Mouse (Mus musculus): ENCODE measurements at regions not wholly inside any gene's neighbourhood (a gene's known extent, or its start where the extent isn't known, plus 50 kb on each side); places are given as distances from the start of the nearest gene placed in this dataset.

- intact Hi-C loops (cut with DNase I): no loop called here
- no peak for DNase-seq (ENCODE audit: low spot score in 2 of 2)
These were observed 60.0 kb upstream of the Synm start for GRCm38 (mm10) chr7:67819551-67819950.

GRCm38 (mm10) chr7:67817556-67817955, 58.0 kb upstream of the Synm start:
- intact Hi-C loops (cut with DNase I): no loop called here
- DNase-seq (ENCODE audit: low spot score in 2 of 2): no peak

GRCm38 (mm10) chr7:67814861-67815260, 55.3 kb upstream of the Synm start:
- intact Hi-C loops (cut with DNase I): no loop called here
- no peak for DNase-seq (ENCODE audit: low spot score in 2 of 2)

Measured in left cerebral cortex, postnatal 14 days (tissue).